Mouse (Mus musculus) kidney, adult 2 months (tissue): ENCODE data around the gene Pld5. TPM values are rescaled to one million over a fixed set of nuclear protein-coding genes. Genes with fewer than 3 reads are reported as not detected.

ENCODE experiments used
- DNase-seq: peaks from one replicate; pipeline ENCODE4 v3.0.0; 2021
- H3K27ac ChIP-seq: fragments of 200-500 bp; 2 replicates; pipeline ENCODE4 v1.5.1; 2012; ENCODE audit warnings: low read depth, low read length, control low read depth, inconsistent platforms; ENCODE audit not compliant: insufficient read depth
- H3K27me3 ChIP-seq: fragments of 200-500 bp; replicated peaks from 2 replicates; pipeline ENCODE4 v1.6.1; 2012; ENCODE audit warnings: mild to moderate bottlenecking, moderate library complexity, low read length, inconsistent platforms; ENCODE audit not compliant: control insufficient read depth, insufficient read depth
- H3K36me3 ChIP-seq: fragments of 200-500 bp; 2 replicates; pipeline ENCODE4 v1.6.1; 2012; ENCODE audit warnings: mild to moderate bottlenecking, moderate library complexity, low read length, inconsistent platforms; ENCODE audit not compliant: control insufficient read depth, insufficient read depth
- H3K4me1 ChIP-seq: fragments of 200-500 bp; 2 replicates; pipeline ENCODE4 v1.6.1; 2011; ENCODE audit warnings: low read length; ENCODE audit not compliant: control insufficient read depth, insufficient read depth
- H3K4me3 ChIP-seq: fragments of 200-500 bp; 2 replicates; pipeline ENCODE4 v1.5.1; 2011; ENCODE audit warnings: mild to moderate bottlenecking, low read depth, low read length, control low read depth; ENCODE audit not compliant: insufficient read depth
- CTCF ChIP-seq: fragments of 200-500 bp; conservative IDR thresholded peaks from 2 replicates; pipeline ENCODE4 v1.5.1; 2011; ENCODE audit warnings: low read depth, mild to moderate bottlenecking, control low read depth, low read length, moderate library complexity, mixed read lengths; ENCODE audit not compliant: insufficient read depth, insufficient read length
- POLR2A ChIP-seq: fragments of 200-500 bp; IDR thresholded peaks from one replicate; pipeline ENCODE4 v1.6.1; 2011; ENCODE audit warnings: low read depth, low read length, control low read depth
- WGBS: fragments of 180-500 bp; shearing (Covaris S2); methylation state at CpG from one replicate; pipeline ENCODE4 v1.1.7; 2018; 5-methylcytosine and 5-hydroxymethylcytosine counted together
- polyA plus RNA-seq: library from polyadenylated mRNA; depleted of rRNA; stranded (reverse); fragments of >200 nt; gene quantifications from 2 replicates; pipeline ENCODE4 v1.2.3, GENCODE M21; 2012

The Pld5 gene
- polyA plus RNA-seq, 1 experiment: not detected

DNA sequence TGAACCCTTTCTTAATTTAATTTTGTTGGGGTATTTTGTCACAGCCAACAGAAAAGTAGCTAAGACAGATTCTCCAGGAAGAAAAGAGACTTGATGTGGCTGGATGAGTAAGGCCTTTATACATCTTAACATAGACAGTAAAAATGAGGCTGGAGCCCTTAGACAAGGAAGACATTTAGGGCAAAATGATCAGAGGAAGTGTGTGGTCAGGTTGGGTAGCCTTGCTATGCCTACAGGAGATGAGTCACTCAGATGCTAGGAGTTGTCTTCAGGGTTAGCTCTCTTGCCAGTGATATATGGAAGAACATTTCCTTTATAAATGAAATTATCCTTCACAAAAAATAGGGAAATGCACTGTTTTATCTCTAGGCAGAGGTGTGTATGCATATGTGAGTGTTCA is 198.3 kb downstream of the Pld5 start:
- no peak overlapping the region for H3K4me3 ChIP-seq
- no peaks in the 10 kb centered on the region for H3K4me1 ChIP-seq
- no peaks in the 10 kb centered on the region for H3K27me3 ChIP-seq
- no peak overlapping the region for H3K27ac ChIP-seq
- no peaks in the 10 kb centered on the region for H3K36me3 ChIP-seq
- DNase-seq: no peak
- TF ChIP-seq POLR2A: no peak
- TF ChIP-seq CTCF: no peak

- no peaks in the 10 kb centered on the region for H3K36me3 ChIP-seq
- no peaks in the 10 kb centered on the region for H3K4me1 ChIP-seq
- no peak overlapping the region for H3K4me3 ChIP-seq
- TF ChIP-seq POLR2A (no peak), CTCF (no peak)
- H3K27me3 ChIP-seq: no peaks in the 10 kb centered on the region
- no peak overlapping the region for H3K27ac ChIP-seq
- no peak for DNase-seq
These were observed 199.3 kb downstream of the Pld5 start for GRCm38 (mm10) chr1:176075810-176076209.

GRCm38 (mm10) chr1:176075409-176075808 is 199.7 kb downstream of the Pld5 start:
- H3K4me3 ChIP-seq: no peak overlapping the region
- H3K27me3 ChIP-seq: no peaks in the 10 kb centered on the region
- no peaks in the 10 kb centered on the region for H3K4me1 ChIP-seq
- no peak for TF ChIP-seq CTCF
- TF ChIP-seq POLR2A: no peak
- DNase-seq: peak; percentile 63
- 60% methylated on average over 1 of the region's 1 CpGs for WGBS
- no peaks in the 10 kb centered on the region for H3K36me3 ChIP-seq
- H3K27ac ChIP-seq: no peak overlapping the region

- H3K4me1 ChIP-seq: no peaks in the 10 kb centered on the region
These were observed 200.6 kb downstream of the Pld5 start for GRCm38 (mm10) chr1:176074526-176074925.

DNA sequence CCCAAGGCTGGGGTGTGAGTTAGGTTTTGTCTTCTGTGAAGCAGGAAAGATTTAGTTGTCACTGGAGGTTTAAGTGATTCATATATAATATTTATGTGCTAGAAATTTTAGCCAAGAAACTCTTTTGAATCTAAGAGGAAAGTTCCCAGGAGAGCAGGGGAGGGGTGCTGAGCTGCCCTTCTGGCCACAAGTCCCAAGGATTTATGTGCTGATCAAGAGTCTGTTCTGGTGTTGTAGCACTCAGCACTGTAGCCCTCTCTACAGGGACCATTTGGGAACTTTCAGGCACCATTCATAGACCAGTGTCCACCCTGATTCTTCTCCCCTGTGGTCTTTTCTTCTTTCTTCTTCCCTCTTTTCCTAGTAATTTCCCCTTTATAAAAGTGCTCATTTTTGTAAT is 209.8 kb downstream of the Pld5 start:
- DNase-seq: no peak
- no peak overlapping the region for H3K27ac ChIP-seq
- no peaks in the 10 kb centered on the region for H3K36me3 ChIP-seq
- H3K4me3 ChIP-seq: no peak overlapping the region
- TF ChIP-seq POLR2A (no peak), CTCF (no peak)
- no peaks in the 10 kb centered on the region for H3K27me3 ChIP-seq
- H3K4me1 ChIP-seq: no peaks in the 10 kb centered on the region

More at GRCm38 (mm10) chr1:176074526-176074925, 200.6 kb downstream of the Pld5 start:
- DNase-seq: no peak
- TF ChIP-seq POLR2A (no peak), CTCF (no peak)
- H3K27me3 ChIP-seq: no peaks in the 10 kb centered on the region
- no peaks in the 10 kb centered on the region for H3K36me3 ChIP-seq
- 53% methylated on average over 5 of the region's 5 CpGs for WGBS
- no peak overlapping the region for H3K4me3 ChIP-seq
- H3K27ac ChIP-seq: no peak overlapping the region

GRCm38 (mm10) chr1:176064471-176064870 is 210.6 kb downstream of the Pld5 start:
- no peaks in the 10 kb centered on the region for H3K36me3 ChIP-seq
- TF ChIP-seq POLR2A (no peak), CTCF (no peak)
- no peaks in the 10 kb centered on the region for H3K4me1 ChIP-seq
- H3K4me3 ChIP-seq: no peak overlapping the region
- no peak for DNase-seq
- no peak overlapping the region for H3K27ac ChIP-seq
- no peaks in the 10 kb centered on the region for H3K27me3 ChIP-seq

- TF ChIP-seq CTCF (no peak), POLR2A (no peak)
- no peak overlapping the region for H3K27ac ChIP-seq
- no peak for DNase-seq
- no peak overlapping the region for H3K4me3 ChIP-seq
- no peaks in the 10 kb centered on the region for H3K4me1 ChIP-seq
- WGBS: 49% methylated on average over 1 of the region's 1 CpGs
- H3K36me3 ChIP-seq: no peaks in the 10 kb centered on the region
- no peaks in the 10 kb centered on the region for H3K27me3 ChIP-seq
These were observed 221.5 kb downstream of the Pld5 start for GRCm38 (mm10) chr1:176053653-176054052.

DNA sequence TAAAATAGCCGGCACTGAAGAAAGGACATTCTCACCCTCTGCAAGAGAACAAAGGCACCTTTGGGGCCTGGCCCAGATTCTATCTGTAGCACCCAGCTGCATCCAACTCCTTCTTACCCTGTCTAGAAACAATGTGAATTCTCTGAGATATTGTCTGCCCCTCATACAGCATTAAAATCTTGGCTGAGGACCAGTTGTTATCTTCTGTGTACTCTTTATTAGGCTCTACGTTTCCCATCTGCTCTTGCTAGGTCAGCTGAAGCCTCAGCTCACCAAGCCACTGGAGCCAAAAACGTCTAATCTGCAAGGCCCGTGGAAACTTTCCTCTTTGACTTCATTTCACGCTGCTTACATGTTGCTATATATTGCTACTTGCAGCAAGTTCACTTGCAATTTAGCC is 228.1 kb downstream of the Pld5 start:
- no peaks in the 10 kb centered on the region for H3K27me3 ChIP-seq
- TF ChIP-seq CTCF (no peak), POLR2A (no peak)
- WGBS: 50% methylated on average over 5 of the region's 5 CpGs
- no peak overlapping the region for H3K27ac ChIP-seq
- DNase-seq: no peak
- H3K4me1 ChIP-seq: no peaks in the 10 kb centered on the region
- no peak overlapping the region for H3K4me3 ChIP-seq
- no peaks in the 10 kb centered on the region for H3K36me3 ChIP-seq
